In the genomic region with DNA sequence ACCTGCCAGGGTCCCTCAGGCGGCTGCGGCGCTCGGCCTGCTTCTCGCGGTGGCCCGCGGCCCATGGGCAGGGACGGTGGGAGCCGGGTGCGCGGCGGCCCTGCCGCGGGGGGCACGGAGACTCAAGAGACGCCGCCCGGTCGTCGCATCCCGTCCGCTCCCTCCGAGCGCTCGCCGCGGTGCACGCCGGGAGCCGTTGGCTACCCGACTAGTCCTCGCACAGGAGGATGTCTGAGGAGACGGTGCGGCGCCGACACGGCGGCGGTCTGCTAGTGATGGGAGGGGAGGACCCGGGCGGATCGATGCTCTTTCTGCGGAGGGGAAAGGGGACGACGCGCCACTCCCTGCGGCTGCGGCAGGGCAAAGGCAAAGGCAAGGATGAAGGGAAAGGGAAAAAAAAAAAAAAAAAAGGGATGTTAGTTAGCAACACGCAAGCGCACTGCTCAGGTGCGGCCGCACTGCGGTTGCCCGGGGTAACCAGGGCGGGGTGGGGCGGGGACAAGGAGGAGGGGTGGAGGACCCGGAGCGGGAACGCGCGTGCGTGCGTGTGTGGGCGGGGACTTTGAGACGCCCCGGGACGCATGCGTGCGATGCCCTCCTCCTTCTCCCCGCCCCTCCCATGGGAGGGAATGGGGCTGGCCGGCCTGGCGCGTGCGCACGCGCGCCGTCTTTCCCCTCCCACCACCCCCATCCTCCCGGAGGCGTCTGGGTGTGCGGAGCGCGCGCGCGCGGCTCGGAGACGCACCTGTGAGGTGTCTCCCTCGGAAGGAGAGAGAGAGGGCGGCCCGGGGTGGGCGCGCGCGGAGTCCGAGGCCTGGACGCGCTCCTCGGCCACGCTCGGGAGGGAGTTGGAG, we compare ENCODE assay signal across 1 mouse cellular context.
TF ChIP-seq lines count a peak whose summit lies in the region.

A gene (minus strand): TSS at position 412 of the 854 bp plus-strand sequence.
A gene (plus strand): TSS at position 679 of the 854 bp plus-strand sequence.

TF ChIP-seq in CH12.LX, 34 proteins besides CTCF, POLR2A, EP300 and RAD21 (continued from another document):
- TF ChIP-seq TCF12 (IDR thresholded peaks at IDR 0.05; ENCODE audit: low read depth, low read length): peak; percentile 69
- TF ChIP-seq ZNF384 (IDR thresholded peaks at IDR 0.05; ENCODE audit: low read depth, low read length): peak; percentile 95
- no peak for TF ChIP-seq PAX5 (IDR thresholded peaks at IDR 0.05; ENCODE audit: low read length)
- TF ChIP-seq SMC3 (IDR thresholded peaks at IDR 0.05; ENCODE audit: low read depth, low read length): no peak
- no peak for TF ChIP-seq USF2 (conservative IDR thresholded peaks at IDR 0.05; ENCODE audit: low read depth, low read length)
- no peak for TF ChIP-seq CHD2 (IDR thresholded peaks at IDR 0.05; ENCODE audit: low read length)
- no peak for TF ChIP-seq ZC3H11A (IDR thresholded peaks at IDR 0.05; ENCODE audit: low read depth, low read length)
- TF ChIP-seq MEF2A (IDR thresholded peaks at IDR 0.05; ENCODE audit: borderline replicate concordance, low read depth, low read length): no peak
- TF ChIP-seq E2F4 (IDR thresholded peaks at IDR 0.05; ENCODE audit: insufficient replicate concordance, low read depth, low read length): no peak
- TF ChIP-seq SIN3A (IDR thresholded peaks at IDR 0.05; ENCODE audit: low read length): no peak
- TF ChIP-seq CHD1 (IDR thresholded peaks at IDR 0.05; ENCODE audit: low read depth, low read length): no peak
- TF ChIP-seq POLR2AphosphoS2 (IDR thresholded peaks at IDR 0.05; ENCODE audit: low read depth, low read length): no peak
- peak; percentile 93 for TF ChIP-seq NRF1 (IDR thresholded peaks at IDR 0.05; ENCODE audit: low read depth, low read length)
- peak; percentile 82; the same call in 1 of the 2 replicates for TF ChIP-seq NELFE (IDR thresholded peaks at IDR 0.05; ENCODE audit: low read depth, low read length)
- TF ChIP-seq ETS1 (conservative IDR thresholded peaks at IDR 0.05; ENCODE audit: low read depth, low read length): no peak
- no peak for TF ChIP-seq IRF4 (IDR thresholded peaks at IDR 0.05; ENCODE audit: low read depth, low read length)
- TF ChIP-seq JUN (IDR thresholded peaks at IDR 0.05; ENCODE audit: insufficient read depth, low read depth, low read length): no peak
- TF ChIP-seq MAX (IDR thresholded peaks at IDR 0.05; ENCODE audit: low read length): no peak
- peak; percentile 90; the same call in 1 of the 2 replicates for TF ChIP-seq UBTF (IDR thresholded peaks at IDR 0.05; ENCODE audit: low read depth, low read length)
- TF ChIP-seq KAT2A (IDR thresholded peaks at IDR 0.05; ENCODE audit: insufficient replicate concordance, low read length): 0 out of 2 replicates have a peak, but pooled peaks have one; percentile 13
- TF ChIP-seq RCOR1 (conservative IDR thresholded peaks at IDR 0.05; ENCODE audit: low read depth, low read length): no peak
- peak; percentile 77 for TF ChIP-seq BHLHE40 (IDR thresholded peaks at IDR 0.05; ENCODE audit: low read depth, low read length)
- no peak for TF ChIP-seq JUND (conservative IDR thresholded peaks at IDR 0.05; ENCODE audit: low read depth, low read length)
- TF ChIP-seq ELF1 (IDR thresholded peaks at IDR 0.05; ENCODE audit: low read depth, low read length): peak; percentile 34; the same call in 1 of the 2 replicates
- no peak for TF ChIP-seq TBP (conservative IDR thresholded peaks at IDR 0.05; ENCODE audit: low read depth, low read length)
- TF ChIP-seq MAZ (IDR thresholded peaks at IDR 0.05; ENCODE audit: low read depth, low read length): peak; percentile 94
- TF ChIP-seq ZMIZ1 (IDR thresholded peaks at IDR 0.05; ENCODE audit: low read depth, low read length): no peak; the same call in 1 of the 2 replicates
- peak; percentile 89 for TF ChIP-seq MXI1 (IDR thresholded peaks at IDR 0.05; ENCODE audit: low read depth, low read length)
- TF ChIP-seq HCFC1 (IDR thresholded peaks at IDR 0.05; ENCODE audit: low read depth, low read length): peak; percentile 62
